Mouse (Mus musculus): ENCODE results near the gene Acox1.

The Acox1 gene

DNA sequence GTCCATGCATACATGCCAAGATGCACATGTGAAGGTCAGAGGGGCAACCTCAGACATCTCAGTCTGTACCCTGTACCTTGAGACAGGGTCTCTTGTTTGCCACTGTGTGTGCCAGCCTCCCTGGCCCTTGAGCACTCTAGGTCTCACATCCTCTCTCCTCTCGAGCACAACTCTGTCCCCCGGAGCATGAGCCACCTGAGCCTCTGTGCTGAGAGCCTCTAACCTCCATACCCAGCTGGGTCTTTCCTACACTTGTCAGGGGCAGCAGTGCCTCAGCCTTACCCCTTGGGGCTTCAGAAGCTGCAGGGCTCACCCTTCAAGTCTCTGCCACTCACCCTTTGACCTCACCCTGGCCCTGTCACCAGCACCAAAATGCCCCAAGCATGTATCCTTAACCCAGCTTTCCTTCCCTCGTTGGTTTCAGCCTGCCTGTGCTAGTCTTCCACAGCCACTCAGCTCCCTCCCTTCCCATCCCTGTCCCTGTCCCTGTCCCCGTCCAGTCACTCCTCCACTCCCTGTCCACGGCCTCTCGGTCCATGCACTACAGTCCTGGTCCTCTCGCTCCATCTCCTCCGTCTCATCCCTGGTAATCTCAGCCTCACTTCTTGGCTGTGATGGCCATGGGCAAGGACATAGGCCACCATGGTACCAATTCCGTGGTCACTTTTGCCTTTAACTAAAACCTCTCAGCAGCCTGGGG is 69.6 kb downstream of the Acox1 start:
- no peak for DNase-seq (ENCODE audit: low spot score)

DNA sequence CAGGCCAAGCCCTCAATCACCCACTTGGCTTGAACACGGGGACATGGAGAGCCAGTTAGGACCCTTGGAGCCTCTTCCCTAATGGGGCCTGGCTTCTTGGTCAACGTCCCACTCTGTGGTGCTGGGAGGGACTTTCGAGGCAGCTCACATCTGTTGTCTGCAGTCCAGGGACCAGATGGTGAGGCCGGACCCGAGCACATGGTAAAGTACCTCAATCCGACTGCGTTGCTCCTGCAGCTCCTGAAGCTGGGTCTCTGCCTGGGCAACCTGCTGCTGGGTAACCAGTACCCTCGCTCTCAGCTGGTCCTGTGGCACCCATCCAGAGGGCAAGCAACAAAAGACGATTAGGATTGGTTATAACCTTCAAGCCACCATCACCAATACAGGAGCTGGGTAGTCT is 70.9 kb downstream of the Acox1 start:
- no peak for DNase-seq (ENCODE audit: low spot score)

DNA sequence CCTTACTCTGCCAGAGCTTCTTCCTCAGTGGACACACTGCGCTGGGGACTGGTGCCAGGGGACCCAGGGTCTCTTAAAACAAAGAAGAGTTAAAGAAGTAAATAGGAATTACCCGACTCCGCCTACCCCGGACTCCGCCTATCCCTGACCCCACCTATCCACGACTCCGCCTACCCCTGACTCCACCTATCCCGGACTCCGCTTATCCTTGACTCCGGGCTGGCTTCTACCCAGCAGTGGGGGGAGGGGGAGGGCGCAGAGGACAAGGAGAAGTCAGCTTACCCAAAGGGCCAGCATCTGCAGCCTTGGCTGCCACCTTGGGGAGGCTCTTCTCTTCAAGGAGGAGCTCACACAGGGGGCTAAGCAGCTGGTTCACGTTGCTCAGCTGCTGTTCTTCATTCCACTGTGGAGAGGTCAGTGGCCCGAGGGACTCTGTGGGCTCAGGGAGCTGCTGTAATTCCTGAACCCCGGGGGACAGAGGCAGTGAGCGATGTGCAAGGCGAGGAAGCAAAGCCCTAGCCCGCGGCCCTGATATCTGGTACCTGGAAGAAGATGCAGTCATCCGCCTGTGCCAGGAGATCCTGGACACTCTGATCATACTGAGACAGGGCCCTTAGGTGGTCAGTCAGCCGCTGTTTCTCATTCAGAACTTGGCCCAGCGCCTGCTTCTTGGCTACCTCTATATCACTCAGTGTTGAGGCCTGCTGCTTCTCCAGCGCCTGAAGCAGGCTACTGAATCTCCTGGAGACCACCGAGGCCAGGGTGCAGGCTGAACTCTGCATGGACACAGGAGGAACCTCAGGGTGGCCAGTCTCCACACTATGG is 71.5 kb downstream of the Acox1 start, which contains the start of gene Trim47:
Trim47 (minus strand) TSS at position 55 of the 825 bp plus-strand sequence.
- no peak for DNase-seq (ENCODE audit: low spot score)

DNA sequence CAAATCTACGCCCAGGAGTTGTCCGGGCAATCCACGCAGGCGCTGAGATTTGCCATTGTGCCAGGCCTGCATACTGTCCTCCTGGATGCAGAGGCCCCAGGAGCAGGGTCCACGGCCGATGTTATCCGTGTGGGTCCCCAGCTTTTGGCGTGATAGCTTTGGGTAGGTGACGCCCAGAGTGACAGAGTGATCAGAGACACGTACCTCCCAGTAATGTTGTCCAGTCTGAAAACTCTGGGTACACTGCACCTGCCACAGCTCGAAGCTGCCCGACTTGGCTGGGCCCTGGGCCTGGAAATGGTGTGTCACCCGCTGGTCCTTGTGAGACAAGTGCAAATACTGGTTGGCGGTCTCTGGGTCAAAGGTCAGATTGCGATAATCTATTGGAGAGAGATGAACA is 72.6 kb downstream of the Acox1 start:
- DNase-seq (ENCODE audit: low spot score), result no peak
